Mouse (Mus musculus): ENCODE measurements at regions not wholly inside any gene's neighbourhood (a gene's known extent, or its start where the extent isn't known, plus 50 kb on each side); places are given as distances from the start of the nearest gene placed in this dataset.
A peak's percentile ranks its signal among the peaks of the same experiment; 100 is the strongest.

DNA sequence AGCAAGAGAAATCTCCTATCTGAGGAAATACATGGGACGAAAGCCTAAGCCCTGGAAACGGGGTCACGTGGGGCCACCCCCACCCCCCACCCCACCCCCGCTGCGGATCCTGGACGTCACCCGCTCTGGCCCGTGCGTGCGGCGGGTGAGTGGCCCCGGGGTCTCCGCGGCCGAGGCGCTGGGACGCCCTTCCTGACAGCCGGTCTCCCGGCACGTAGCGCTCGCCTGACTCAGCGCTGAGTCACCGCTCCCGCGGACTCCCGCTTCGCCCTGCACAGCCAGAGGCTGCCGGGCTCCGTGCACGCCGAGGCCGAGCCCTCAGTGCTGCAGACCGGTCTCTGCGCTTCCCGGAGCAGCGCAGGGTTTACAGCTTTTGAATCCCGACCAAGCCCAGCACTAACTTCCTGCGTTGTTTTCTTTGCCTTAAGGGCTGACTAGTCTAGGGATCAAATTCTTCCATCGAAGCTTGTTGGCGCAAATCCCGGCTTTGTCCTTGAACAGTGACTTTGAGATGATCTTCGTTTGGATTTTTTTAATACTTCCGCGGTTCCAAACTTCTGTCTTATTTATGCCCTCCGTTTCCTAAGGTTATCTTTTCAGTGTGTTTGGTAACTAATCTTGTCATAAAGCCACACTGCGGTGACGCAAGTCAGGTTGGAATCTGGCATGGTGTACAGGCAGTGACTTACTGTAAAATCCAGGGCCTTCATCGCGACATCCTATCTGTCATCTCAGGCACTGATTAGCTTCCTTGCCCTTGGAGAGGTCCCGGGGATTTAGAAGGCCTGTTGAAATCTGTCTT, 79.8 kb downstream of the Arrdc3 start:
- H3K9ac ChIP-seq = peak overlapping the region; percentile 49
- peak; percentile 99 for ATAC-seq
- 3% methylated on average over 51 of the region's 51 CpGs for WGBS

DNA sequence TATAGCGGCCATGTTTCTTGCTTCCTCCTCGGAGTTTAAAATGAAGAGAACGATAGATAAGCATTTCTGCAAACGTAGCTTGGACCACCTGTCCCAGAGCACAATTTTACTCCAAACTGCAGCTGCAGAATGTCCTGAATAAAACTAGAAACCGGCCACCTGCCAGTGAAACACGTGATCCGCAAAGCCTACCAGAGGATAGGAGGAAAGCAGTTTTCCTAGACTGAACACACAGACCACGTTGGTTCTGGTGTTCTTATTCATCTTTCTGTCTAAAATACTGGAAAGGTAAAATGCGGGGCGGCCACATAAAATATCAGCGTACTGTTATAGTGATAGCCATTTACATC, 80.4 kb downstream of the Arrdc3 start:
- no peak; the same call in 1 of the 2 replicates for ATAC-seq
- H3K4me1 ChIP-seq (replicated peaks) = no peaks in the 10 kb centered on the region
- H3K9ac ChIP-seq = no peak overlapping the region; the same call in 1 of the 2 replicates
- H3K36me3 ChIP-seq = no peaks in the 10 kb centered on the region
- no peaks in the 10 kb centered on the region for H3K9me3 ChIP-seq
- H3K27ac ChIP-seq = peak overlapping the region; percentile 88; the same call in 1 of the 2 replicates
- H3K4me3 ChIP-seq (replicated peaks) = no peak overlapping the region
- 65% methylated on average over 11 of the region's 11 CpGs for WGBS
- no peaks in the 10 kb centered on the region for H3K27me3 ChIP-seq (replicated peaks)
- H3K4me2 ChIP-seq (replicated peaks) = peak overlapping the region; percentile 84

More for the DNA sequence above, 79.8 kb downstream of the Arrdc3 start:
- Histone ChIP-seq H3K27ac (peak overlapping the region; percentile 88), H3K4me3 (replicated peaks) (peak overlapping the region; percentile 47), H3K4me2 (replicated peaks) (peak overlapping the region; percentile 84), H3K4me1 (replicated peaks) (no peaks in the 10 kb centered on the region), H3K27me3 (replicated peaks) (no peaks in the 10 kb centered on the region), H3K36me3 (no peaks in the 10 kb centered on the region), H3K9me3 (no peaks in the 10 kb centered on the region)

DNA sequence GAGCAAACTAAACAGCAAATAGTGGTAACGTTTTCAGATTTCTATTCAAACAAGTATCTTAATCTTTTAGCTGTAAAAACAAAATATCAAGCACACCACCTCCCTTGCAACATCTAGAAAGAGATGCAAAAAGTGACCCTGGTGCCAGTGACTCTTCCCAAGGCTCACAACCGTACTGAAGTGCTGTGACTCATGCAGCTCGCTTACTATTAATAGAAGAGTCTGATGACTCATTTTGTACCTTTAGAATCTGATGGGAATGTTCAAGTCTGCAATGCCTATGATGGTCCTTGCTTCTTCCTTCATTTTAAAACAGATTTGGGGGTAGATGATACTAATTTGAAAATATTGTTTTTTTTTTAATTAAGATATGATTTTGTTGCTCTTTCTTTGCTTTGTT, 88.5 kb downstream of the Arrdc3 start:
- 69% methylated on average over 3 of the region's 3 CpGs for WGBS
- Histone ChIP-seq H3K27me3 (replicated peaks) (no peaks in the 10 kb centered on the region), H3K9me3 (no peaks in the 10 kb centered on the region), H3K4me1 (replicated peaks) (no peaks in the 10 kb centered on the region), H3K4me3 (replicated peaks) (no peak overlapping the region), H3K9ac (no peak overlapping the region), H3K4me2 (replicated peaks) (no peak overlapping the region), H3K27ac (no peak overlapping the region), H3K36me3 (no peaks in the 10 kb centered on the region)
- no peak for ATAC-seq

DNA sequence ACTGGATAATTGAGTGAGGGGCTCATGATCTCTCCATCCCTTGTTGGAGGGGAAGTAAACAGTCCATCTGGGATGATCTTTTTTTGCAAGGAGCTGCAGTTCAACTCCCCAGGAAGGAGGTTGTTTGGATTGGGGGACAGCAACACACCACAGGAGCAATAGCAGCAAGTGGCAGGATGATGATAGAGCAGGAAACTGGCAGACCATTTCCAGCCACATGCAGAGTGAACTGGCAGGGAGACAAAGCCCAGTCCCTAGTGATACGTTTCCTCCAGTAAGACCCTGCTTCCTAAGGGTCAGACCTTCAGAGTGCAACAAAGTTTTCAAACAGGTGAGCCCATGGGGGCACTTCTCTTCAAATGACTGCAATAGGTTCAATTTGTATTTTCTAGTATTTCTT, 91.2 kb downstream of the Arrdc3 start:
- no peaks in the 10 kb centered on the region for H3K27me3 ChIP-seq (replicated peaks)
- H3K4me2 ChIP-seq (replicated peaks) = no peak overlapping the region
- ATAC-seq = no peak
- WGBS = 47% methylated on average over 1 of the region's 1 CpGs
- no peak overlapping the region for H3K9ac ChIP-seq
- H3K27ac ChIP-seq = no peak overlapping the region
- H3K4me3 ChIP-seq (replicated peaks) = no peak overlapping the region
- H3K36me3 ChIP-seq = no peaks in the 10 kb centered on the region
- no peaks in the 10 kb centered on the region for H3K4me1 ChIP-seq (replicated peaks)
- no peaks in the 10 kb centered on the region for H3K9me3 ChIP-seq

DNA sequence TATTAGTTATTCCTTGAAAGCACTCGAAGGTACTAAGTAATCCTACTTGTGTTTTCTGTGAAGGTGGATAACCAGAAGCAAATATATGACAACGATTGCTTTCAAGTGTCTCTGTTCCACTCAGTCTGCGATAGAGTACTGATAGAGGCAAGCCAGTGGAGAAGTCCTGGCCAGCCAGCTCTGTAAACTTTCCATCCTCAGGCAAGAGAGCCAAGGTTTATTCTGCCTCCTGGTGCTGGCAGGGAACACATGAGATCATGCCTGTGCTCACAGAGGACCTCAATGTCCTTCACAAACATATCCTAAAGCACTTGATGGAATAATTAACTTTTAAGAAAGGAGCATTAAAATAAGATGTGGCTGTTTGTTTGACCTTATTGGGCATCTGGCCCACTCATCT, 94.1 kb downstream of the Arrdc3 start:
- no peak overlapping the region for H3K9ac ChIP-seq
- no peak overlapping the region for H3K27ac ChIP-seq
- H3K9me3 ChIP-seq = no peaks in the 10 kb centered on the region
- H3K4me2 ChIP-seq (replicated peaks) = no peak overlapping the region
- H3K4me1 ChIP-seq (replicated peaks) = no peaks in the 10 kb centered on the region
- H3K36me3 ChIP-seq = no peaks in the 10 kb centered on the region
- H3K27me3 ChIP-seq (replicated peaks) = no peaks in the 10 kb centered on the region
- no peak overlapping the region for H3K4me3 ChIP-seq (replicated peaks)
- no peak for ATAC-seq
- WGBS = 82% methylated on average over 3 of the region's 3 CpGs

DNA sequence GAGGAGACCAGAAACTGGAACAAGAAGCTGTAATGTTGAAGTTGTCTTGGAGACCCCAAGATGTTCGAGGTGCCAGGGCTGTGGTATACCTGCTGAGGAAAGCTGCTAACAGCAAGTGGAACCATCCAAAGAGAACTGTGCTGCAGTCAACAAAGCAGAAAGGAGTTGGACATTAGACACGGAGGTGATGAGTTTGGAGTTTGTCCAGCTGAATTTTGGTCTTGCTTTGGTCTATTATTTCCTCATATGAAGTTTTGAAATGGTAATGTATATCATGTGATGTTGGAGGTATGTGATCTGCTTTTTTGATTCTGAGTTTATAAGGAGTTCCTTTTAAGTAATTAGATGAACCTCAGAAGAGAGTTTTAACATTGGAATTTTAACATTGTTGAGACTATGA, 98.0 kb downstream of the Arrdc3 start:
- ATAC-seq = no peak
- Histone ChIP-seq H3K4me2 (replicated peaks) (no peak overlapping the region), H3K4me3 (replicated peaks) (no peak overlapping the region), H3K27me3 (replicated peaks) (no peaks in the 10 kb centered on the region), H3K27ac (no peak overlapping the region), H3K4me1 (replicated peaks) (no peaks in the 10 kb centered on the region), H3K36me3 (no peaks in the 10 kb centered on the region), H3K9me3 (no peaks in the 10 kb centered on the region), H3K9ac (no peak overlapping the region)
- WGBS = 88% methylated on average over 2 of the region's 2 CpGs

DNA sequence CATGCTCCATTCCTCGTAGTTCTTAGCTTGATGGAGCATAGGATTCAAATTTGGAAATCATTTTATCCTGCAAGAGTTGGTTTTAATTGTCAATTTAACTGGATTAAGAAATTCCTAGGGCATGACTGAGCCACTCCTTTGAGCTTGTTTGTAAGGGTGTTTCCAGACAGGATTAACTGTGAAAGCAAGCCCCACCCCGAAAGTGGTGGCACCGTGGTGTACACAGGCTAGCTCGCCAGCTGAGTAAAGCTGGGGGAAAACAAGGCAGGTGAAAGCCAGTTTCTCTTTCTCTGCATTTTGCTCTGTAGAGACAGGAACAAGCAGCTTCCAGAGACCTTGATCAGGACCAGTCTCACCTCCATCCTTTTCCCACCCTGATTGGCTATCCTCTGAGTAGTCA, 103.5 kb downstream of the Arrdc3 start:
- Histone ChIP-seq H3K4me3 (replicated peaks) (no peak overlapping the region), H3K9me3 (no peaks in the 10 kb centered on the region), H3K27me3 (replicated peaks) (no peaks in the 10 kb centered on the region), H3K4me1 (replicated peaks) (no peaks in the 10 kb centered on the region), H3K4me2 (replicated peaks) (no peak overlapping the region), H3K27ac (no peak overlapping the region), H3K9ac (no peak overlapping the region), H3K36me3 (no peaks in the 10 kb centered on the region)
- no peak for ATAC-seq
- WGBS = 66% methylated on average over 4 of the region's 4 CpGs

DNA sequence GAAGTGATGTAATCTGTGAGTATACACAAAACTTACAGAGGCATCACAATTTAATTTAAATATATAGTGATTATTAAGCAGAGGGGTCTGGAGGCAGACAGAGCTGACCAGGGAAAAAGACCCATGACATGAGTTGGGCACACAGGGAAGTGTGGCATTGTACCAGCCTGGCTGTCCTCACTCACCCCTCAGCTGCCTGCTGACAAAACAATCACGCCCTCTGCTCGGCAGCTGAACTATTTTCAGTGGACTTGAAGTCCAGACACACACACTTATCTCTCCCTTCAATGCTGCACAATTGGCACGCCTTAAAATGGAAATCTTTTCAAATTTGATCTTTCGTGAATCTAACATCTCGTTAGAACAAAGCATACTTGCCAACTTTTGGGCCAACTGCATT, 106.6 kb downstream of the Arrdc3 start:
- no peak for ATAC-seq
- 71% methylated on average over 5 of the region's 5 CpGs for WGBS
- Histone ChIP-seq H3K4me1 (replicated peaks) (no peaks in the 10 kb centered on the region), H3K4me2 (replicated peaks) (no peak overlapping the region), H3K36me3 (no peaks in the 10 kb centered on the region), H3K27ac (no peak overlapping the region), H3K27me3 (replicated peaks) (no peaks in the 10 kb centered on the region), H3K9ac (no peak overlapping the region), H3K9me3 (no peaks in the 10 kb centered on the region), H3K4me3 (replicated peaks) (no peak overlapping the region)

DNA sequence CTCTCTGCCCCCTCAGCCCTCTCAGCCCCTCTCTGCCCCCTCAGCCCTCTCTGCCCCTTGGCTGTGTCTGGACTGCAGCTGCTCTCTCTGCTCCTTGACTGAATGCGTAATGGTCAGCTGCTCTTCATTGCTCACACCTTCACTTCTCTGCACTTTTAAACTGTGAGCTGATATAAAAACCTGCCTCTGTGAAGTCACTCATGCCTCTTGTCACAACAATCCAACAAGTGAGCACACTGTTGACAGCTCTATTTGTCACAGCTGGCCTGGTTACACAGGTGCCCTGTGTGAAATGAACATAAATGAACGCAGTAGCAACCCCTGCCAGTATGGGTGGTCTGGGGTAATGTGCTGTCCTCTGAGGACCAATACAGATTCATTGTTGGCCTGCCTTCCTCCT, 109.2 kb downstream of the Arrdc3 start:
- Histone ChIP-seq H3K27ac (no peak overlapping the region), H3K4me1 (replicated peaks) (no peaks in the 10 kb centered on the region), H3K4me2 (replicated peaks) (no peak overlapping the region), H3K4me3 (replicated peaks) (no peak overlapping the region), H3K36me3 (no peaks in the 10 kb centered on the region), H3K9me3 (no peaks in the 10 kb centered on the region), H3K27me3 (replicated peaks) (no peaks in the 10 kb centered on the region), H3K9ac (no peak overlapping the region)
- WGBS = 80% methylated on average over 2 of the region's 2 CpGs
- ATAC-seq = no peak

DNA sequence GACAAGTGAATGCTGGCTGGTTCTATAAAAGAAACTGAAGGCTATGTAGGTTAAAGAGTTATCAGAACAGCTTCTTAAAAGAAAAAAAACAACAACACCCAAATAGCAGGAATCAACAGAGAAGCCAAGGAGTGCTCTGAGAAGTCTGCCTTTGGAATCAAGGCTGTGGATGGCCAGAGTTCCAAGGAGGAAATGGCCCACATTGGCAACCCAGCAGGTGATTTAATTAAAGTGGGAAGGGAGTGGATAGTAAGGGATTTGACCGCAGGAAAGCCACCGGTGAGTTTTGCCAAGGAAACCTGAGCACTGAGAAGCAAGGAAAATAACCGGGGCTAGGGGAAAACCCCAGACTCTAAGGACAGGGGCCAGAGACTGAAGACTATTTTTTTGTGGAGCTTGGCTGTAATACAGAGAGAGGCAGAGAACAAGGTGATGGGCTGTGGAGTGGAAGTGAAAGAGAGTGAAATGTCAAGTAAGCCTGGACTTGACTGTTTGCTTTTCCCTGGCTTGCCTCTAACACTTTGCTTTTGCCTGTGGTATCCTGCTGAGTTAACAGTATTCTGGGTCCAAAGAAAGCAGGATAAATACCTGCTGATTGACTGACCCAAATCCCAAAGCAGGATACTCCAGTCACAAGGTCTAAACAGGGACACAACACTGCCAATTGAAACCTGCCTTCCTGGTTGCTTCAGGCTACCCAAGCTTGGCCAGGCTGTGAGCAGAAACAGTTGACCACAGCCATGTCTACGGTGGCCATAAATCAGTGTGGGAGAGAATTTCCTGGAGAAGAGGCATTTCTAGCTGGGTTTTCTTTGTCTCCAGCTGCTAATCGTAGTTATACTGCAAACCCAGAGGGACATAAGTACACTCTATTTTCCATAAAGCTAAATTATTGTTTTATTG, 125.9 kb downstream of the Arrdc3 start:
- Histone ChIP-seq H3K27ac (no peak overlapping the region), H3K36me3 (no peaks in the 10 kb centered on the region), H3K4me2 (replicated peaks) (no peak overlapping the region), H3K4me3 (replicated peaks) (no peak overlapping the region), H3K4me1 (replicated peaks) (no peaks in the 10 kb centered on the region), H3K27me3 (replicated peaks) (no peaks in the 10 kb centered on the region), H3K9ac (no peak overlapping the region), H3K9me3 (no peaks in the 10 kb centered on the region)
- 0 out of 2 replicates have a peak, but pooled peaks have one; percentile 47 for ATAC-seq
- 42% methylated on average over 5 of the region's 5 CpGs for WGBS

DNA sequence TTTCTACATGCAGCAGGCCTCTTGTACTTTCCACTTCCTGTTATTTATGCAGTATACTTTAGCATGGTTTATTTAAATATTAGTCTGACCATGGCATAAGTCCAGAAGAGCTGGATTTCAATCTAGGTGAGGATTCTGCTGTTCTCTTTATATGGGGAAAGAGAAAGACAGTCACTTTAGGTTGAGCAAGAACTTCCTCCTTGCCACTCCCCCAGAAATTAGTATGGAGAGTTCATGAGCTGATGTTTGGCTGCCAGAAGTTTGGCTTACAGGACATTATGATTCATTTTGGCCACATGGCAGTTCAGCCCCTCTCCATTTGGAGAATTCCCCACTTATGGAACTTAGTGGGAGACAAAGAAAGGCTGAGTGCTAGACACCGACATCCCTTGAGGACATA, 130.8 kb downstream of the Arrdc3 start:
- WGBS = 70% methylated on average over 1 of the region's 1 CpGs
- H3K27ac ChIP-seq = no peak overlapping the region
- H3K4me2 ChIP-seq (replicated peaks) = no peak overlapping the region
- H3K27me3 ChIP-seq (replicated peaks) = no peaks in the 10 kb centered on the region
- H3K4me1 ChIP-seq (replicated peaks) = no peaks in the 10 kb centered on the region
- no peak for ATAC-seq
- no peaks in the 10 kb centered on the region for H3K9me3 ChIP-seq
- H3K4me3 ChIP-seq (replicated peaks) = no peak overlapping the region
- no peaks in the 10 kb centered on the region for H3K36me3 ChIP-seq
- no peak overlapping the region for H3K9ac ChIP-seq

DNA sequence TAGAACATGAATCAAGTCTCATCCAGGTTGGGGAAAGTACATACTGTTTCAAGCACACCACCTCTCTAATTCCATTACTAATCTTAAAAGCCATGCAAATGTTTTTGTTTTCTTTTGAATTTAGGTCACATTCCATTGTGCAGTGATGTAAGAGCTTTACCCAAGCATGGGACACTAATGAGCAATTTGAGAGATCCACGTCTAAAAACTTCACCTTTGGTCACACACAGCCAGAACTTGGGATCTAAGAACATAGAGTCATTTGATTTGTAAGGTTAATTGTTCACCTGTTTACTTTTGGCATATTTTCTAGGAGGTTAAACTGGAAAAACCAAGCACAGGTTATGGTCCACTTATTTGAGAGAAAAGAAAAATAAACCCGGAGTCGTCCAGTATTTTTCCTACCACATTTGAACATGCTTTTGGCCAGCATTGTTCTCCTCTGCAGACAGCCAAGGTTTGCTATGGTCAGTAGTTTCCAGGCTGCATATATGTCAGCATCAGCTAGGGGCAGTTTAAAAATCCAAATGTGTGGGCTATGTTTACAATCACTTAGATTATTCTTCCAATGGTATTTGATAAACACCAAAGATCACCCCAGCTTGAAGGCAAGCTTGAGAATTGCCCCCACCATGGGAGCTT, 137.0 kb downstream of the Arrdc3 start:
- Histone ChIP-seq H3K4me2 (replicated peaks) (no peak overlapping the region), H3K27me3 (replicated peaks) (no peaks in the 10 kb centered on the region), H3K9me3 (no peaks in the 10 kb centered on the region), H3K27ac (no peak overlapping the region), H3K36me3 (no peaks in the 10 kb centered on the region), H3K4me1 (replicated peaks) (no peaks in the 10 kb centered on the region), H3K9ac (no peak overlapping the region), H3K4me3 (replicated peaks) (no peak overlapping the region)
- no peak for ATAC-seq
- 75% methylated on average over 3 of the region's 3 CpGs for WGBS

Data from intestine, embryonic 15.5 days (tissue).